Comparison of ENCODE assay signal across 8 mouse cellular contexts in the genomic region with DNA sequence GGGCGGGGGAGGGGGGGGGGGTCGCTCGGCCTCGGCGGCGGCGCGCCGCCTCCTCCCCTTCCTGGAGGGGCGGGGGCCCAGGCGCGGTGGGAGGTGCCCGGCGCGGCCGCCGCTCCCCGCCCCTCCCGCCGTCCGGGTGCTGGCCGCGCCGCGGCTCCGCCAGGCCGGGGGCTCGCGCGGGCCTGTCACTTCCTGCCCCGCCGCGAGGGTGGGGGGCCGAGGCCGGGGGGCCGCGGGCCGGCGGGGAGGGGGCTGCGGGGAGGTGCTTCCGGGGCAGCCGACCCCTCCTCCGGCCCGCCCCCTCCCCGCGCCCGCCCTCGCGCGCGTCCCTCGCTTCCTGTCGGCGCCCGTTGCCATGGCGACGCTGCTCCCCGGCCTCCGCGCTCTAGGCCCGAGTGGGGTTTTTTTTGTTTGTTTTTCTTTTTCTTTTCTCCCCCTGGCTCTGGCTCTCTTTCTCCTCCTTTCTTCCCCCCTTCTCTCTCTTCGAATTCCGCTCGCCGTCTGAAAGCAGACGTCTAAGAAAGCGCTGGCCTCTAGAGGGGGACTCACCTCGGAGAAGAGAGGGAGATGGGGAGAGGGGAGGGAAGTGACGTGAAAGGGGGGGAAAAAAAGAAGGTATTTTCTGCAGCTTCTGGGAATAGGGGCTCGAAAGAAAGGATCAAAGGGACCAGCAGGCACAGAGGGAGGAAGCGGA. TPM values are rescaled to one million over a fixed set of nuclear protein-coding genes. Genes with fewer than 3 reads are reported as not detected.
DNase-seq lines count a peak whose midpoint lies in the region; ATAC-seq and TF ChIP-seq lines count a peak whose summit lies in the region.

No protein-coding gene starts in this region.

- H3K4me1 ChIP-seq in CH12.LX (ENCODE audit: control insufficient read depth in 1 of 2, insufficient read depth in 2 of 2), result peaks cover 3 to 17% of the 10 kb centered on the region in 2 experiments; a peak in 2 of 4 replicates
- H3K4me1 ChIP-seq in forebrain, embryonic 11.5 days (replicated peaks; ENCODE audit: control insufficient read depth, insufficient read depth, low read length), result peaks cover 4% of the 10 kb centered on the region; the same call in 1 of the 2 replicates
- H3K4me1 ChIP-seq in heart, embryonic 16.5 days (ENCODE audit: control insufficient read depth, insufficient read depth, low read length), result peaks cover 21% of the 10 kb centered on the region
- peaks cover 20% of the 10 kb centered on the region for H3K4me1 ChIP-seq in liver, embryonic 15.5 days (replicated peaks)
- peaks cover 14% of the 10 kb centered on the region; the same call in 1 of the 2 replicates for H3K4me1 ChIP-seq in neural tube, embryonic 12.5 days
- H3K4me1 ChIP-seq in stomach, postnatal 0 days (replicated peaks; ENCODE audit: control insufficient read depth, insufficient read depth), result no peaks in the 10 kb centered on the region

- peak; percentile 77 for DNase-seq in CH12.LX (ENCODE audit: extremely low read depth)
- peak; percentile 22 for DNase-seq in c-Kit-negative CD71-positive TER-119-positive erythroid progenitor cells, embryonic 14.5 days (ENCODE audit: low read depth, low spot score)
- DNase-seq in forebrain, embryonic 11.5 days (ENCODE audit: low spot score), result peak; percentile 95
- DNase-seq in kidney, postnatal 25 days, result peak; percentile 89 to 95
- peak; percentile 88 for DNase-seq in stomach, postnatal 0 days (ENCODE audit: low spot score)

- TF ChIP-seq EP300 in CH12.LX (IDR thresholded peaks at IDR 0.05; ENCODE audit: low read length), result no peak
- no peak for TF ChIP-seq EP300 in stomach, postnatal 0 days (optimal IDR thresholded peaks at IDR 0.05)

- TF ChIP-seq RAD21 in CH12.LX (IDR thresholded peaks at IDR 0.05; ENCODE audit: low read depth, low read length), result no peak

- H3K9ac ChIP-seq in CH12.LX (ENCODE audit: insufficient read depth, low read depth), result peak overlapping the region; percentile 72
- H3K9ac ChIP-seq in forebrain, embryonic 11.5 days (ENCODE audit: low read length), result peak overlapping the region; percentile 79
- peak overlapping the region; percentile 82 for H3K9ac ChIP-seq in heart, embryonic 16.5 days (ENCODE audit: low read length)
- peak overlapping the region; percentile 65 for H3K9ac ChIP-seq in liver, embryonic 15.5 days
- H3K9ac ChIP-seq in neural tube, embryonic 12.5 days, result peak overlapping the region; percentile 82
- H3K9ac ChIP-seq in stomach, postnatal 0 days (ENCODE audit: low read length), result peak overlapping the region; percentile 75

- TF ChIP-seq POLR2A in CH12.LX (IDR thresholded peaks at IDR 0.05; ENCODE audit: low read depth, low read length), result no peak; the same call in 1 of the 2 replicates

- dilution Hi-C loops in CH12.LX (cut with MboI; ENCODE audit: extremely low pct_ligation_motif_present, extremely low pct_unique_long_range_greater_than_20kb, low sequenced_read_pairs), result no loop called here

- in situ Hi-C loops in CH12.LX (cut with MboI; ENCODE audit: low pct_ligation_motif_present, low pct_unique_long_range_greater_than_20kb, low sequenced_read_pairs), result no loop called here

- ATAC-seq in forebrain, embryonic 11.5 days (replicated peaks; ENCODE audit: low FRiP score), result peak; percentile 86
- ATAC-seq in heart, embryonic 16.5 days (replicated peaks; ENCODE audit: extremely low read depth, insufficient read depth, low FRiP score), result peak; percentile 85
- ATAC-seq in liver, embryonic 15.5 days (ENCODE audit: insufficient read depth), result peak; percentile 87
- peak; percentile 86 for ATAC-seq in neural tube, embryonic 12.5 days (ENCODE audit: low FRiP score, low read depth)
- peak; percentile 83 for ATAC-seq in stomach, postnatal 0 days (ENCODE audit: low FRiP score, low TSS enrichment)

- H3K36me3 ChIP-seq in CH12.LX (replicated peaks in 1 of 2; ENCODE audit: control insufficient read depth in 1 of 2, insufficient read depth in 1 of 2, low read length in 1 of 2), result peaks cover 6 to 10% of the 10 kb centered on the region in 2 experiments
- no peaks in the 10 kb centered on the region; the same call in 1 of the 2 replicates for H3K36me3 ChIP-seq in forebrain, embryonic 11.5 days (ENCODE audit: control insufficient read depth, insufficient read depth, low read length)
- H3K36me3 ChIP-seq in heart, embryonic 16.5 days (ENCODE audit: control insufficient read depth, insufficient read depth), result peaks cover 11% of the 10 kb centered on the region; the same call in 1 of the 2 replicates
- H3K36me3 ChIP-seq in liver, embryonic 15.5 days (replicated peaks), result no peaks in the 10 kb centered on the region
- peaks cover 6% of the 10 kb centered on the region for H3K36me3 ChIP-seq in neural tube, embryonic 12.5 days
- peaks cover 2% of the 10 kb centered on the region; the same call in 1 of the 2 replicates for H3K36me3 ChIP-seq in stomach, postnatal 0 days (ENCODE audit: control insufficient read depth, insufficient read depth, low read length)

- peaks cover 17% of the 10 kb centered on the region for H3K27me3 ChIP-seq in CH12.LX (replicated peaks)
- no peaks in the 10 kb centered on the region for H3K27me3 ChIP-seq in forebrain, embryonic 11.5 days (ENCODE audit: control insufficient read depth, insufficient read depth, low read length)
- no peaks in the 10 kb centered on the region for H3K27me3 ChIP-seq in heart, embryonic 16.5 days (ENCODE audit: control insufficient read depth, insufficient read depth, low read length)
- peaks cover 14% of the 10 kb centered on the region for H3K27me3 ChIP-seq in liver, embryonic 15.5 days
- no peaks in the 10 kb centered on the region for H3K27me3 ChIP-seq in neural tube, embryonic 12.5 days (replicated peaks)
- H3K27me3 ChIP-seq in stomach, postnatal 0 days (ENCODE audit: control insufficient read depth, insufficient read depth, low read length), result no peaks in the 10 kb centered on the region

- WGBS in forebrain, embryonic 11.5 days, result under 1% methylated on average over 30 of the region's 71 CpGs
- 0% methylated on average over 24 of the region's 71 CpGs for WGBS in heart, embryonic 16.5 days
- under 1% methylated on average over 50 of the region's 71 CpGs for WGBS in liver, embryonic 15.5 days (ENCODE audit: insufficient replicate concordance)
- under 1% methylated on average over 47 of the region's 71 CpGs for WGBS in neural tube, embryonic 12.5 days
- WGBS in stomach, postnatal 0 days, result 2% methylated on average over 25 of the region's 71 CpGs

- H3K4me3 ChIP-seq in CH12.LX (replicated peaks in 1 of 3; ENCODE audit: low read depth in 2 of 3, low read length in 2 of 3, poor library complexity in 1 of 3), result peak overlapping the region; percentile 65 to 83 (median 65)
- H3K4me3 ChIP-seq in forebrain, embryonic 11.5 days (ENCODE audit: low read depth, low read length), result peak overlapping the region; percentile 72
- peak overlapping the region; percentile 83 for H3K4me3 ChIP-seq in heart, embryonic 16.5 days (ENCODE audit: low read length)
- H3K4me3 ChIP-seq in liver, embryonic 15.5 days (replicated peaks), result peak overlapping the region; percentile 81
- H3K4me3 ChIP-seq in neural tube, embryonic 12.5 days, result peak overlapping the region; percentile 86
- H3K4me3 ChIP-seq in stomach, postnatal 0 days (ENCODE audit: low read depth, low read length), result peak overlapping the region; percentile 75

- H3K27ac ChIP-seq in CH12.LX (ENCODE audit: insufficient read depth, low read depth), result no peak overlapping the region; the same call in 1 of the 2 replicates
- peak overlapping the region; percentile 95 for H3K27ac ChIP-seq in forebrain, embryonic 11.5 days (ENCODE audit: low read depth, low read length)
- peak overlapping the region; percentile 86 for H3K27ac ChIP-seq in heart, embryonic 16.5 days (ENCODE audit: low read length)
- H3K27ac ChIP-seq in liver, embryonic 15.5 days (replicated peaks), result peak overlapping the region; percentile 74
- peak overlapping the region; percentile 90 for H3K27ac ChIP-seq in neural tube, embryonic 12.5 days
- H3K27ac ChIP-seq in stomach, postnatal 0 days (replicated peaks), result peak overlapping the region; percentile 91

- no peak for TF ChIP-seq CTCF in CH12.LX (conservative IDR thresholded peaks at IDR 0.05 in 1 of 2, IDR thresholded peaks at IDR 0.05 in 1 of 2; ENCODE audit: low read depth in 2 of 2, low read length in 2 of 2)
- peak; percentile 57 for TF ChIP-seq CTCF in stomach, postnatal 0 days (IDR thresholded peaks at IDR 0.05; ENCODE audit: low read depth)

- peak overlapping the region; percentile 96 for H3K4me2 ChIP-seq in CH12.LX (ENCODE audit: insufficient read depth, low read depth, poor library complexity, severe bottlenecking)
- H3K4me2 ChIP-seq in forebrain, embryonic 11.5 days (ENCODE audit: low read depth, low read length, severe bottlenecking), result peak overlapping the region; percentile 72
- peak overlapping the region; percentile 88 for H3K4me2 ChIP-seq in heart, embryonic 16.5 days (ENCODE audit: low read depth, low read length)
- peak overlapping the region; percentile 89 for H3K4me2 ChIP-seq in liver, embryonic 15.5 days
- peak overlapping the region; percentile 77 for H3K4me2 ChIP-seq in neural tube, embryonic 12.5 days (replicated peaks)
- peak overlapping the region; percentile 76 for H3K4me2 ChIP-seq in stomach, postnatal 0 days (replicated peaks; ENCODE audit: low read depth)

- no peaks in the 10 kb centered on the region for H3K79me2 ChIP-seq in CH12.LX (replicated peaks; ENCODE audit: control insufficient read depth, extremely low read depth, insufficient read depth, poor library complexity, severe bottlenecking)

- H3K9me3 ChIP-seq in CH12.LX (replicated peaks; ENCODE audit: low read length), result no peaks in the 10 kb centered on the region
- no peaks in the 10 kb centered on the region for H3K9me3 ChIP-seq in forebrain, embryonic 11.5 days (ENCODE audit: control insufficient read depth, low read length)
- H3K9me3 ChIP-seq in heart, embryonic 16.5 days (replicated peaks; ENCODE audit: control insufficient read depth, low read length), result no peaks in the 10 kb centered on the region
- no peaks in the 10 kb centered on the region for H3K9me3 ChIP-seq in liver, embryonic 15.5 days (replicated peaks)
- H3K9me3 ChIP-seq in neural tube, embryonic 12.5 days, result no peaks in the 10 kb centered on the region
- H3K9me3 ChIP-seq in stomach, postnatal 0 days (ENCODE audit: control insufficient read depth, low read length), result no peaks in the 10 kb centered on the region

RNA-seq across cellular contexts. Expression of a gene that starts 0.6 kb away (rescaled TPM):
- total RNA-seq in CH12.LX (2012; rRNA removed) (4.1 and 6.5 TPM in 2 replicates), CH12.LX (2014; rRNA removed) (2.1 and 2.9 TPM in 2 replicates)
- polyA plus RNA-seq in CH12.LX (2012; ENCODE audit: insufficient read length, low read depth), result 9.9 and 13.8 TPM in 2 replicates
- 41.1 and 46.0 TPM in 2 replicates for polyA plus RNA-seq in forebrain, embryonic 11.5 days (2014; fragmentation: Nextera tagmentation; extraction: Ambion mirVana)
- polyA plus RNA-seq in heart, embryonic 16.5 days (2015; fragmentation: Nextera tagmentation; extraction: Ambion mirVana), result 7.2 and 9.2 TPM in 2 replicates
- 1.3 TPM in 2 replicates for polyA plus RNA-seq in liver, embryonic 15.5 days (2015; fragmentation: Nextera tagmentation; extraction: Ambion mirVana)
- 31.0 and 35.6 TPM in 2 replicates for polyA plus RNA-seq in neural tube, embryonic 12.5 days (2016; fragmentation: Nextera tagmentation; extraction: Ambion mirVana)
- polyA plus RNA-seq in stomach, postnatal 0 days (2015; fragmentation: Nextera tagmentation; extraction: Ambion mirVana), result 5.3 and 6.1 TPM in 2 replicates

RNA-seq across cellular contexts. Expression of a gene that starts 31.3 kb away (rescaled TPM):
- total RNA-seq in CH12.LX (2012; rRNA removed), result 148 and 170 TPM in 2 replicates
- 291 and 317 TPM in 2 replicates for total RNA-seq in CH12.LX (2014; rRNA removed)
- polyA plus RNA-seq in CH12.LX (2012; ENCODE audit: insufficient read length, low read depth), result 228 and 240 TPM in 2 replicates
- 76.9 and 77.1 TPM in 2 replicates for polyA plus RNA-seq in forebrain, embryonic 11.5 days (2014; fragmentation: Nextera tagmentation; extraction: Ambion mirVana)
- polyA plus RNA-seq in heart, embryonic 16.5 days (2015; fragmentation: Nextera tagmentation; extraction: Ambion mirVana), result 74.0 and 81.7 TPM in 2 replicates
- polyA plus RNA-seq in liver, embryonic 15.5 days (2015; fragmentation: Nextera tagmentation; extraction: Ambion mirVana), result 85.3 and 87.6 TPM in 2 replicates
- 67.9 and 73.6 TPM in 2 replicates for polyA plus RNA-seq in neural tube, embryonic 12.5 days (2016; fragmentation: Nextera tagmentation; extraction: Ambion mirVana)
- polyA plus RNA-seq in stomach, postnatal 0 days (2015; fragmentation: Nextera tagmentation; extraction: Ambion mirVana), result 103 and 111 TPM in 2 replicates

RNA-seq across cellular contexts. Expression of a gene that starts 57.1 kb away (rescaled TPM):
- total RNA-seq in CH12.LX (2012; rRNA removed) (1.4 and 2.0 TPM in 2 replicates), CH12.LX (2014; rRNA removed) (4.7 and 6.0 TPM in 2 replicates)
- polyA plus RNA-seq in CH12.LX (2012; ENCODE audit: insufficient read length, low read depth), result 2.8 and 3.7 TPM in 2 replicates
- polyA plus RNA-seq in forebrain, embryonic 11.5 days (2014; fragmentation: Nextera tagmentation; extraction: Ambion mirVana), result not detected in 2 replicates
- not detected in 2 replicates for polyA plus RNA-seq in heart, embryonic 16.5 days (2015; fragmentation: Nextera tagmentation; extraction: Ambion mirVana)
- not detected in 2 replicates for polyA plus RNA-seq in liver, embryonic 15.5 days (2015; fragmentation: Nextera tagmentation; extraction: Ambion mirVana)
- polyA plus RNA-seq in neural tube, embryonic 12.5 days (2016; fragmentation: Nextera tagmentation; extraction: Ambion mirVana), result 0.27 TPM in 1 of 2 replicates, not detected in the other
- polyA plus RNA-seq in stomach, postnatal 0 days (2015; fragmentation: Nextera tagmentation; extraction: Ambion mirVana), result 0.08 and 0.15 TPM in 2 replicates

Comparison
In these comparisons a context has a peak if more than half of its experiments do, and no peak if none do; other contexts are left out.
1. DNase-seq: peak in every context shown above with its lines; median percentile 95 in forebrain, embryonic 11.5 days; 92 in kidney, postnatal 25 days; 88 in stomach, postnatal 0 days; 77 in CH12.LX; 22 in c-Kit-negative CD71-positive TER-119-positive erythroid progenitor cells, embryonic 14.5 days.